Mouse (Mus musculus) erythroblast, embryonic 14.5 days (primary cell): ENCODE results near the gene Rap1gap.

Experiments used
- GATA1 ChIP-seq: IDR thresholded peaks from 2 replicates; pipeline ENCODE4 v1.6.1; 2012; ENCODE audit warnings: low read length, inconsistent platforms, mixed read lengths
- TAL1 ChIP-seq: IDR thresholded peaks from 3 replicates; pipeline ENCODE4 v1.6.1; 2012; ENCODE audit warnings: low read length, inconsistent platforms, mixed read lengths

DNA sequence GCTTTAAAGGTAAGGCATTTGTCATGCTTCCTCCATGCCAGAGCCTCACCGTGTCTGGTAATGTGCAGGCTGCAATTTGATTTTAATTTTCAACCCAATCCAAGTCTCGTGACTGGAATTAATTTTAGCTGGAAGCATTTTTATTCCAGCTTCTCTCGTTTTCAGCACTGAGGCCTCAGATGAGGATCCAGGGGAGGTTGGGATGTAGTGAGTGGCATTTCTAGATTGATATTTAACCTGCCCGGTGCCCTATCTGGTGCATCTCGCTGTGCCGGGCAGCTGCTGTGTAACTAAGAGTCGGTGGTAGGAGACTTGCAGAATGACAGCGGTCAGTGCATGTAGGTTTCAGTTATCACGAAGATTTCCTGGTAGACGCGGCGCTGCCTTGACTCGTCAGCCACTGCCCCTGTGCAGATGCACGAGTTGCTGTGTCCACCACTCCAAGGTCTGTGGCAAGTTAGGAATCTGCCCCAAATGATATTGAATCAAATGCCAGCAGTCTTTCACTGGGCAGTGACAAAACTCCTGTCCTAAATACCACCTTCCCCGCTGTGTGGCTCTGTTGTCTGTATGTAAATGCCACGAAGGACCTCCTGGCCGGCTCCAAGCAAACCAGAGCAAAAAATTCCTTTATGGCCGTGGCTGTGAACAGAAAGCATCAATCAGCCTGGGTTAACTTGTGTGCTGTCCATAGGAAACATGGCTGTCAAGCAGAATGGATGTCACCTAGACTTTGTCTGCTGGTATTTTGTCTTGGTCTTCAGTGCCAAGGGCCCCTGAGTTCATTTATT is 9.1 kb upstream of the Rap1gap start:
- TF ChIP-seq TAL1 (no peak), GATA1 (no peak)
